Mouse (Mus musculus) midbrain, embryonic 14.5 days (tissue): ENCODE measurements at regions not wholly inside any gene's neighbourhood (a gene's known extent, or its start where the extent isn't known, plus 50 kb on each side); places are given as distances from the start of the nearest gene placed in this dataset.

Experiments
- ATAC-seq: fragments of 200-750 bp; cut with Nextera tagmentation; 2 replicates; pipeline ENCODE4 v1.8.0; 2017; ENCODE audit warnings: moderate number of reproducible peaks, moderate library complexity; ENCODE audit not compliant: low FRiP score, low TSS enrichment
- DNase-seq: peaks from one replicate; pipeline ENCODE4 v3.0.0-alpha.2; 2015
- H3K27ac ChIP-seq: fragments of 300-500 bp; sonication (generic); replicated peaks from 2 replicates; pipeline ENCODE4 v1.5.1; 2014; ENCODE audit warnings: mild to moderate bottlenecking, low read depth, low read length, moderate library complexity
- H3K27me3 ChIP-seq: fragments of 300-500 bp; sonication (generic); 2 replicates; pipeline ENCODE4 v1.6.1; 2014; ENCODE audit warnings: low read length, control low read depth, mixed read lengths; ENCODE audit not compliant: control insufficient read depth, insufficient read depth
- H3K36me3 ChIP-seq: fragments of 300-500 bp; sonication (generic); 2 replicates; pipeline ENCODE4 v1.6.1; 2014; ENCODE audit warnings: low read length, control low read depth; ENCODE audit not compliant: control insufficient read depth, insufficient read depth
- H3K4me1 ChIP-seq: fragments of 300-500 bp; sonication (generic); 2 replicates; pipeline ENCODE4 v1.6.1; 2014; ENCODE audit warnings: mild to moderate bottlenecking, antibody characterized with exemption, low read length, control low read depth; ENCODE audit not compliant: control insufficient read depth, insufficient read depth
- H3K4me2 ChIP-seq: fragments of 300-500 bp; sonication (generic); 2 replicates; pipeline ENCODE4 v1.6.1; 2014; ENCODE audit warnings: mild to moderate bottlenecking, low read length, moderate library complexity
- H3K4me3 ChIP-seq: fragments of 300-500 bp; sonication (generic); replicated peaks from 2 replicates; pipeline ENCODE4 v1.5.1; 2014; ENCODE audit warnings: low read depth, low read length
- H3K9ac ChIP-seq: fragments of 300-500 bp; sonication (generic); replicated peaks from 2 replicates; pipeline ENCODE4 v1.6.1; 2014; ENCODE audit warnings: mild to moderate bottlenecking, low read length, moderate library complexity
- H3K9me3 ChIP-seq: fragments of 300-500 bp; sonication (generic); 2 replicates; pipeline ENCODE4 v1.6.1; 2016; ENCODE audit warnings: low read length, control low read depth, mixed read lengths; ENCODE audit not compliant: control insufficient read depth
- WGBS: fragments of 180-500 bp; shearing (Covaris S2); extraction: QIAGEN DNeasy Blood & Tissue Kit; methylation state at CpG from one replicate; pipeline ENCODE4 v1.1.7; 2014; 5-methylcytosine and 5-hydroxymethylcytosine counted together

- H3K9ac ChIP-seq, result no peak overlapping the region
- H3K27me3 ChIP-seq, result no peaks in the 10 kb centered on the region
- ATAC-seq (no peak), DNase-seq (no peak)
- H3K9me3 ChIP-seq, result no peaks in the 10 kb centered on the region
- no peak overlapping the region for H3K4me3 ChIP-seq
- no peak overlapping the region for H3K27ac ChIP-seq
- H3K4me2 ChIP-seq, result no peak overlapping the region
- H3K36me3 ChIP-seq, result no peaks in the 10 kb centered on the region
- H3K4me1 ChIP-seq, result no peaks in the 10 kb centered on the region
These were observed 557.4 kb upstream of the Nbea start for GRCm38 (mm10) chr3:56740902-56741301.

DNA sequence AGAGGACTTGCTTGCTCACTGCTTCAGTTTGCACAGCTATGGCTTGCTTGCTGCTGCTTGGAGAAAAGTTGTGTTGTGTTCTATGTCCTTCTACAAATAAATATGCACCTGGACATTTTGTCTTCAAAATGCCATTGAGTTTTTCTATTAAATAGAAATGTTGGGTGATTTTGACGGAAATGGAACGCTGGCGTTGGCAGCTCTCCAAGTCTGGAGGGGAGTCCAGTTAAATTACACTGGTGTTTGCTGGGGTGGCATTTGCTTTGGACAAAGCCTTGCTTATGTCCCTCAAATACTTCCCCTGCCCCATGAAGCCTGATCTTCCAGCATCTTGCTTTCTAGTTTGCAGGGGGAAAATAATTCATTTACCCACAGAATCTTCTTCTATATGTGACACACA, 556.0 kb upstream of the Nbea start:
- no peak for ATAC-seq
- no peak overlapping the region for H3K9ac ChIP-seq
- no peak overlapping the region for H3K27ac ChIP-seq
- H3K4me1 ChIP-seq, result no peaks in the 10 kb centered on the region
- WGBS, result 85% methylated on average over 3 of the region's 3 CpGs
- no peak overlapping the region for H3K4me3 ChIP-seq
- H3K27me3 ChIP-seq, result no peaks in the 10 kb centered on the region
- H3K4me2 ChIP-seq, result no peak overlapping the region
- H3K36me3 ChIP-seq, result no peaks in the 10 kb centered on the region
- no peaks in the 10 kb centered on the region for H3K9me3 ChIP-seq
- no peak for DNase-seq

- H3K4me3 ChIP-seq, result no peak overlapping the region
- H3K27ac ChIP-seq, result no peak overlapping the region
- H3K9me3 ChIP-seq, result no peaks in the 10 kb centered on the region
- no peaks in the 10 kb centered on the region for H3K4me1 ChIP-seq
- WGBS, result 51% methylated on average over 3 of the region's 3 CpGs
- ATAC-seq (no peak), DNase-seq (no peak)
- H3K36me3 ChIP-seq, result no peaks in the 10 kb centered on the region
- H3K9ac ChIP-seq, result no peak overlapping the region
- H3K4me2 ChIP-seq, result no peak overlapping the region
- H3K27me3 ChIP-seq, result no peaks in the 10 kb centered on the region
These were observed 547.3 kb upstream of the Nbea start for GRCm38 (mm10) chr3:56730849-56731248.

- no peak overlapping the region for H3K4me3 ChIP-seq
- H3K4me1 ChIP-seq, result no peaks in the 10 kb centered on the region
- DNase-seq, result no peak
- H3K27ac ChIP-seq, result no peak overlapping the region
- no peak overlapping the region for H3K4me2 ChIP-seq
- H3K9ac ChIP-seq, result no peak overlapping the region
- ATAC-seq, result no peak
- no peaks in the 10 kb centered on the region for H3K27me3 ChIP-seq
- H3K36me3 ChIP-seq, result no peaks in the 10 kb centered on the region
- no peaks in the 10 kb centered on the region for H3K9me3 ChIP-seq
These were observed 541.5 kb upstream of the Nbea start for GRCm38 (mm10) chr3:56724991-56725390.

GRCm38 (mm10) chr3:56708260-56708659, 524.8 kb upstream of the Nbea start:
- H3K9ac ChIP-seq, result no peak overlapping the region
- no peaks in the 10 kb centered on the region for H3K36me3 ChIP-seq
- H3K4me2 ChIP-seq, result no peak overlapping the region
- no peaks in the 10 kb centered on the region for H3K9me3 ChIP-seq
- H3K4me1 ChIP-seq, result peaks cover 9% of the 10 kb centered on the region
- WGBS, result 73% methylated on average over 1 of the region's 1 CpGs
- no peaks in the 10 kb centered on the region for H3K27me3 ChIP-seq
- peak overlapping the region; percentile 68; the same call in 1 of the 2 replicates for H3K27ac ChIP-seq
- no peak overlapping the region for H3K4me3 ChIP-seq
- DNase-seq (no peak), ATAC-seq (no peak)

GRCm38 (mm10) chr3:56707312-56707711, 523.8 kb upstream of the Nbea start:
- DNase-seq (peak; percentile 30), ATAC-seq (peak; percentile 27; the same call in 1 of the 2 replicates)
- Histone ChIP-seq H3K9ac (no peak overlapping the region), H3K4me1 (peaks cover 9% of the 10 kb centered on the region), H3K4me3 (no peak overlapping the region), H3K9me3 (no peaks in the 10 kb centered on the region), H3K27ac (peak overlapping the region; percentile 53), H3K4me2 (no peak overlapping the region), H3K36me3 (no peaks in the 10 kb centered on the region), H3K27me3 (no peaks in the 10 kb centered on the region)
- WGBS, result 46% methylated on average over 3 of the region's 3 CpGs

DNA sequence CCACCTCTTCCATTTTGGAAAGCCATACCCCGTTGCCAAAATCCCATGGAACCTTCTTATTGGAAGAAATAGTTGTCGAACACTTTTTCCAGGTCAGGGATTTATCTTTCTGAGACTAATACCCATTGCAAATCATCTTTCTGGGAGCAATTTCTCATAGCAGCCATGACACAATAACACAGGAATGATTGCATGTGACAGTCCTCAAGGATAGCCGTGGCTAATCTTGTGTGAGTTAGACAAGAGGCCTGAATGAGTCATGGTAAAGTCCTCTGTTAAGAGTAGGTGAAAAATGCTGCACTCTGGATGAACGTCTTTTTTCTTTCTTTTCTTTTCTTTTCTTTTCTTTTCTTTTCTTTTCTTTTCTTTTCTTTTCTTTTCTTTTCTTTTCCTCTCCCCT, 522.5 kb upstream of the Nbea start:
- no peak for ATAC-seq
- 36% methylated on average over 4 of the region's 4 CpGs for WGBS

DNA sequence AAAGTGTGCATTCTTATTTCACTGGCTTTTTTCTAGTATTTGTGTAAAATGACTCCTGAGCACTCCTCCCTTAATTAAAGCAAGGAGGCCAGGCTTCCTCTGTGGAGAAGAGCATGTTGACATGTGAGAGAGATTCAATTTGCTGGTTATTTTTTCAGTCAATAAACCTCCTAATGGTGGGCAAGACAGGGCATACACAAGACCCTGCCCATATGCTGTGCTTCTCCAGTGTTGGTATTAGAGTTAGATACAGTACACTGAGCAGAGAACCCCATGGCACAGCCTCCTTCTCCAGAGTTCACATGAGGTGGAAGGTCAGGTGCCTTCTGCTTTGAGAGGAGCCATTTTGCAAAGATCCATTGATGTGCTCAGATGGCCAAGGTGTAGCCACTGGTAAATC, 515.4 kb upstream of the Nbea start:
- ATAC-seq (peak; percentile 38; the same call in 1 of the 2 replicates), DNase-seq (peak; percentile 49)

More for the DNA sequence above, 522.5 kb upstream of the Nbea start:
- Histone ChIP-seq H3K4me1 (peaks cover 9% of the 10 kb centered on the region), H3K9ac (no peak overlapping the region), H3K4me3 (no peak overlapping the region), H3K4me2 (no peak overlapping the region), H3K36me3 (no peaks in the 10 kb centered on the region), H3K27ac (no peak overlapping the region), H3K27me3 (no peaks in the 10 kb centered on the region), H3K9me3 (no peaks in the 10 kb centered on the region)
- DNase-seq, result no peak

DNA sequence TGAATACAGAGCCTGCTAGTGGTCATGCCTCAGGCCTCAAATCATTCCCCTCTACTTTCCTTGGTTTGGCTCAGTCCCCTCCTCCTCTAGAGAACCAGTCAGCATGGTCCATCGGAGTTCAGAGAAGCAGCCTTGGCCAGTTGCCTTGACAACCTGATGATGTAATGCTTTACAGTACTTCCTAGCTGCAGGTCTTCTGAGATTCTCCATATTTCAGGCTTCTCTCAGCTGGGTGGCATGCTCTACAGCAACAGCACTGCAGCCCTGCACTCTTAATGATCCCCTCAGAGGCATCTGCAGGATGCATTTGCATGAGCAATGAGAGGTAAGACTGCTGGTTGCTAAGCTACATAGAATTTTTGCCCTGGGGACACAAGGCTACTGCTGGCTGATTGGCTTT, 514.7 kb upstream of the Nbea start:
- H3K4me3 ChIP-seq, result no peak overlapping the region
- H3K36me3 ChIP-seq, result no peaks in the 10 kb centered on the region
- H3K4me1 ChIP-seq, result peaks cover 23% of the 10 kb centered on the region
- peak overlapping the region; percentile 21 for H3K4me2 ChIP-seq
- peak overlapping the region; percentile 90 for H3K27ac ChIP-seq
- no peak overlapping the region for H3K9ac ChIP-seq
- WGBS, result 0% methylated on average over 1 of the region's 1 CpGs
- ATAC-seq (peak; percentile 98), DNase-seq (peak; percentile 93)
- no peaks in the 10 kb centered on the region for H3K27me3 ChIP-seq
- no peaks in the 10 kb centered on the region for H3K9me3 ChIP-seq

More for the DNA sequence above, 515.4 kb upstream of the Nbea start:
- no peaks in the 10 kb centered on the region for H3K27me3 ChIP-seq
- no peak overlapping the region for H3K9ac ChIP-seq
- H3K4me1 ChIP-seq, result peaks cover 23% of the 10 kb centered on the region
- no peaks in the 10 kb centered on the region for H3K36me3 ChIP-seq
- peak overlapping the region; percentile 21; the same call in 1 of the 2 replicates for H3K4me2 ChIP-seq
- H3K27ac ChIP-seq, result peak overlapping the region; percentile 90
- H3K4me3 ChIP-seq, result no peak overlapping the region
- no peaks in the 10 kb centered on the region for H3K9me3 ChIP-seq
